ENCODE assay signal across 19 mouse cellular contexts in genomic region chr19:46489448-46489847, GRCm38 (mm10).
"Had no signal": no experiment of that assay in that cellular context is flagged by ENCODE, and none has a peak within 500 bp of the region (broad histone marks: within the 10 kb centered on the region; RNA-seq: fewer than 3 reads in every experiment).

No protein-coding gene starts in this region.

- DNase-seq: kidney, adult 2 months; kidney, postnatal 25 days; layer of hippocampus, adult 9-11 months; liver, embryonic 13.5 days; lung, embryonic 14.5 days; right cerebral cortex, adult 18-20 months; right cerebral cortex, postnatal 14 days; right cerebral cortex, postnatal 4 days; thymus, adult 2 months; thymus, postnatal 14 days; thymus, postnatal 4 days had no signal

- H3K9me3 ChIP-seq: liver, embryonic 13.5 days; midbrain, embryonic 12.5 days; midbrain, embryonic 15.5 days; neural tube, embryonic 12.5 days had no signal

- H3K4me2 ChIP-seq: liver, embryonic 13.5 days; lung, embryonic 14.5 days; midbrain, embryonic 12.5 days; midbrain, embryonic 15.5 days; neural tube, embryonic 12.5 days; neural tube, embryonic 15.5 days had no signal

- H3K4me3 ChIP-seq: layer of hippocampus, adult 2 months; liver, embryonic 13.5 days; midbrain, embryonic 12.5 days; midbrain, embryonic 15.5 days; neural tube, embryonic 12.5 days; neural tube, embryonic 15.5 days had no signal

- H3K27ac ChIP-seq: kidney, postnatal 0 days; layer of hippocampus, adult 2 months; liver, embryonic 13.5 days; midbrain, embryonic 12.5 days; midbrain, embryonic 15.5 days; neural tube, embryonic 12.5 days; neural tube, embryonic 15.5 days; stomach, postnatal 0 days had no signal

- H3K9ac ChIP-seq: liver, embryonic 13.5 days; lung, embryonic 14.5 days; midbrain, embryonic 12.5 days; midbrain, embryonic 15.5 days; neural tube, embryonic 12.5 days; neural tube, embryonic 15.5 days had no signal

- H3K27me3 ChIP-seq: liver, embryonic 13.5 days; midbrain, embryonic 15.5 days; neural tube, embryonic 12.5 days; neural tube, embryonic 15.5 days had no signal

- H3K36me3 ChIP-seq: liver, embryonic 13.5 days; midbrain, embryonic 15.5 days had no signal

- H3K4me1 ChIP-seq: midbrain, embryonic 15.5 days had no signal

- ATAC-seq: intestine, postnatal 0 days; midbrain, embryonic 15.5 days had no signal
